Mouse (Mus musculus) kidney, postnatal 25 days (tissue): ENCODE data around the gene Zbtb22.

Source experiments
- DNase-seq, 2 experiments: peaks; one replicate each; pipeline ENCODE4 v3.0.0; 2021; ENCODE audit warnings: mixed read lengths in 2 of 2

Gene Zbtb22

DNA sequence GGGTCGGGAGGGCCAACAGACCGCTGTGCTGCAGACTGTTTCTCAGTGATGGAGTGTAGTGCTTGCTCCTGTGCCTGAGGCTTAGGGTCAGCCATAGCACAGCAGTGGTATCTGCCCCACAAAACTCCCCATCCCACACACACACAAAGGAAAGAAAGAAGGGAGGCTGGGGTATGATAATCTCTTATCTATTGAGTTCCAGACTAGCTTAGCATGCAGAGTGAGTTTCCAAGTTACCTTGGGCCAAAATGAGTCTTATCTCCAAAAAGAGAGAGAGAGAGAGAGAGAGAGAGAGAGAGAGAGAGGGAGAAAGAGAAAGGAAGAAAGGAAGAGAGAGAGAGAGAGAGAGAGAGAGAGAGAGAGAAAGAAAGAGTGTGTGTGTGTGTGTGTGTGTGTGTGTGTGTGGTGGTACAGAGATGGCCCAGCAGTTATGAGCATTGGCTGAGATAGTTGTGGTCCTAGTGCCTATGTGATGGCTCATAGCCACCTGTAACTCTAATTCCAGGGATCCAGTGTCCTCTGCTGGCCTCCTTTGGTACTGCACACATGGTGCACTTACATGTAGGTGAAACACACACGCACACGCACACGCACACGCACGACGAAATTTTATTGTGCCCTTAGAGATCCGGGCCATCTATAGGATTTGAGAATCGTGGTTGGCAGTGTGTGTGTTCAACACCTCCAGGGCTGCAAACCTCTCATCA is 9.0 kb downstream of the Zbtb22 start:
- DNase-seq, result peak; percentile 50 to 69

DNA sequence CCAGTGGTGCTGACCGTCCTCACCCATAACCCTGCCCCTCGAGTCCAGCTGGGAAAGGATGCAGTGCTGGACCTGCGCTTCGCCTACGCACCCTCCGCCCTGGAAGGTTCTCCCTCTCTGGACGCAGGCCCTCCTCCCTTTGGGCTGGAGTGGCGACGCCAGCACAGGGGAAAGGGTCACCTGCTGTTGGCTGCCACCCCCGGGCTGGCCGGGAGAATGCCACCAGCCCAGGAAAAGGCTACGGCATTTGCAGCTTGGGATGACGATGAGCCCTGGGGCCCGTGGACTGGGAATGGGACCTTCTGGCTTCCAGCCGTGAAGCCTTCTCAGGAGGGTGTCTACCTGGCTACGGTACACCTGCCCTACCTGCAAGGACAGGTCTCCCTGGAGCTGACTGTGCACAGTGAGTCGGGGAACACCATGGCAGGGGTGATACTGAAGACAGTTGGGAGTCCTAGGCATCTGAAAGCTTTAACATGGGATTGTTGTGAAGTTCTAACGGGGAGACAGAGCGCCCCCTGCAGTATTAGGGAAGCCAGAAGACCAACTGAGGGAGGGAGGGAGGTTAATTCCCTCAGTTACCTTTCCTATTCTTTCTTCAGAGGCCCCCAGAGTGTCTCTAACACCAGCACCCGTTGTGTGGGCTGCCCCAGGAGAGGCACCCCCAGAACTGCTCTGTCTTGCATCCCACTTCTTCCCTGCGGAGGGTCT is 9.9 kb downstream of the Zbtb22 start:
- DNase-seq, result peak in 1 of 2 experiments; percentile 45

DNA sequence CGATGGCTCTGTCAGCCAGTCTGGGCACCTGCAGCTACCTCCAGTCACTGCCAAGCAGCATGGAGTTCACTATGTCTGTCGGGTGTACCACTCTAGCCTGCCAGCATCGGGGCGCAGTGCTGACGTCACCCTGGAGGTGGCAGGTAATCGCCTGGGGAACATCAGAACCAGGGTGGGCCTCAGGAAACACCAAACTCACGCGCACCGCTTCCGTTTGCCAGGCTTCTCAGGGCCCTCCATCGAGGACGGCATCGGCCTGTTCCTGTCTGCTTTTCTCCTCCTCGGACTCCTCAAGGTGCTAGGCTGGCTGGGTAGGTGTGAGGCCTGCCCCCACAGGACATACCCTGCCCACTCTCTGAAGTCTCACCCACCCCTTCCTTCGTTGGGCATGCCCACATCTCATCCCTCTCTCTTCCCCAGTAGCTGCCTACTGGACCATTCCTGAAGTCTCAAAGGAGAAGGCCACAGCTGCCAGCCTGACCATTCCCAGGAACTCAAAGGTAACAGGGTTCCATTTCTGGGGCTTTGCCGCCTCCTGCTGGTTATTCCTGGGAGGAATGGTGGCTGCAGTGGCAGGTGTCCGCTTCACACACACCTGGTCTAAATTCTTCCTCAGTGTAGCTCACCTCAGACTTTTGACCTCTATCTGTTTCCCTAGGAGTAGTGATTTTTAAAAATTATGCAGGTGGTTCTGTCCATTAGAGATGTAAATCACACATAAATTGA is 10.7 kb downstream of the Zbtb22 start:
- peak; percentile 49 to 56 for DNase-seq

DNA sequence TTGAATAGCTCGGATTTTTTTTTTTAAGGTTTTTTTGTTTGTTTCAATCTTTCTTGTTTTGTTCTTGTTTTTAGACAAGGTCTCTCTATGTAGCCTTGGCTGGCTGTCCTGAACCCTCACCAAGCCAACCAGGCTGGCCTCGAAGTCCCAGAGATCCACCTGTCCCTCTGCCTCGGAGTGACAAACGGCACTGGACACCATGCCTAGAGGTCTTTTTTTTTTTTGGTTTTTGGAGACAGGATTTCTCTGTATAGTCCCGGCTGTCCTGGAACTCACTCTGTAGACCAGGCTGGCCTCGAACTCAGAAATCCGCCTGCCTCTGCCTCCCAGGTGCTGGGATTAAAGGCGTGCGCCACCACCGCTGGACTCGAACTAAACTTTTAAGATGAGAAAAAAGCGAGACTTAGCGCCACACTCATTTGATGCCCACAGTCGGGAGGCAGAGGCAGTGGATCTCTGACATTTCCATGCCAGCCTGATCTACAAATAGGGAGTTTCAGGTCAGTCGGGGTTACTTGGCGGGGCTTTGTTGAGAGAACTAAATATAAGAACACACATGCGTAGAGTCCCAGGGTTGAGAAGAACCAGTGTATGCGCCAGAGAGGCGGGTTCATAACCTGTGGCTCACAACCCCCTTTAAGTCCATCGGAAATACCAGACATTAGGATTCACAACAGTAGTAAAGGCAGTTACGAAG is 12.7 kb downstream of the Zbtb22 start:
- peak in 1 of 2 experiments; percentile 24 for DNase-seq

DNA sequence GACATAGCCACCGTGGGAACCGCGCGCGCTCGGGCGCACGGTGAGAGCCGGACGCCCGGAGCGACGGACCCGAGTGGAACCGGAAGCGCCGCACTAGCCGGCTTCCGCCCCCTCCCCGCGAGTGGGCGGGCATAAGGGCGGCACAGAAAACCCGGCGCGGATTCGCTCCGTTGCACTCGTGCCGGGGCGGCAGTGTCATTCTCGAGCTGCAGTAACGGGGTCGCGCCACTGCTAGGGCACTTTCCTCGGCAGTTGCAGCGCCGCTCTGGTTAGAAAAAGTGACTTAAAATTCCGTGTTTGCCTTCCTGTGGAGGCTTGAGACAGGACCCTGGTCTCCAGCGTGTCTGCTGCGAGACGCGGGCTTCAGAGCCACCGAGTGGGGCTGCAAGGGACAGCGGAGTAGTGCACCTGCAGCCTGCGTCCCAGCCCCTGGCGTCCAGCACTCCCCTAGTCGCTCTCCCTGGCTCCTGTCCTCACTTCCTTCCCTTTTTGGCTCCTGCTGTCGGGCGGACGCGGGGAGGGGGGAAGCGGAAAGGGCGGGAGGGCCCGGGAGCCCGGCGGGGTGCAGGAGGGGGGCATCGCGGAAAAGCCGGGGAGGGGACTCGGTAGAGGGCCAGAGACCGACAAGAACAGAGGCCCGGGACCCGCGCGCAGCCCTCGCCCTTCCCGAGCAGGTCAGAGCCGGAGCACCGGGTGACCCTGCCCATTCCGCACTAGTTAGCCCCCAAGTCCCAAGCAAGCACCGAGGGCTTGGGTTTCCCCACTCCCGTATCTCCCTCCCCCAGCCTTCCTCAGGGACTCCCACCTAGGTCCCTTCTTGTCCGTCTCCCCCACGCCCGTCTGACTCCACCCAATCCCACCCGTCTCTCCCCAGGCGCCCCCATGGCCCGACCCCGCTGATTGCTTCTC is 13.9 kb downstream of the Zbtb22 start, which contains the start of gene Rgl2:
Gene Rgl2, plus strand, starts transcription at position 173 of the 909 bp plus-strand sequence.
- peak; percentile 92 to 94 for DNase-seq

DNA sequence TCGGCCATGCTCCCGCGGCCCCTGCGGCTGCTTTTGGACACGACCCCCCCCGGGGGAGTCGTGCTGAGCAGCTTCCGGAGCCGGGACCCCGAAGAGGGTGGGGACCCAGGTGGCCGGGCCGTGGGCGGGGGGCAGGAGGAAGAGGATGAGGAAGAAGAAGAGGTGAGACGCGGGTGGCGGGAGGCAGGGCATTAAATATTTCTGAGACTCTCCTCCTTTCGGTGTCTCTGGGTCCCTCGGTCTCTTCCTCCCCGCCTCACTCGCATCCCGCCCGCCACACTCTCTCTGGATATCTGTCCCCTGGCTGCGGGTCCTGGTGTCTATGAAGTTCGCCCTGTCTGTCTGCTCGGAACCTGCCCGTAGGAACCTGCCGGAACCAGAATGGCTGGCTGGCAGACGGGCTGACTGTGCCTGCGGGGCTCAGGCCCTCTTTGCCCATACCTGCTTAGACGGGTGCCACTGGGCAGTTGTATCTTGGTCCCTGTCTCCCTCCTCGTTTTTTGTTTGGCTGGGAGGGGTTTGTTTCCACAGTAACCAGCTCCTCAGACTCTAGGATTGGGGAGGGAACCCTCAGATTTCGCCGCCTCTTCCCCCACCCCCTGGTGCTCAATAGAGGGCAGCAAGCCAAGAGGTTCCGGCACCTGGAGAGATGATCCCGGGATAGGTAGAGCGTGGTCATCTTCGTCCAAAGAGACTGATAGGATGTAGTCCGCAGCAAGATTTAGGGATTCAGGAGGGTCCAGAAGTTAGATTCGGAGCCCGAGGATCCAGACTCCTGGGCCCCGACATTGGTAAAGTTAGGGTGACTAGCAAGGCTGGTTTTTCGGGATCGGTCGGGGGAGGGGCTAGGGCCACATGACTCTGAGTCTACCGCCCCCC is 14.8 kb downstream of the Zbtb22 start:
- peak; percentile 75 to 84 for DNase-seq

DNA sequence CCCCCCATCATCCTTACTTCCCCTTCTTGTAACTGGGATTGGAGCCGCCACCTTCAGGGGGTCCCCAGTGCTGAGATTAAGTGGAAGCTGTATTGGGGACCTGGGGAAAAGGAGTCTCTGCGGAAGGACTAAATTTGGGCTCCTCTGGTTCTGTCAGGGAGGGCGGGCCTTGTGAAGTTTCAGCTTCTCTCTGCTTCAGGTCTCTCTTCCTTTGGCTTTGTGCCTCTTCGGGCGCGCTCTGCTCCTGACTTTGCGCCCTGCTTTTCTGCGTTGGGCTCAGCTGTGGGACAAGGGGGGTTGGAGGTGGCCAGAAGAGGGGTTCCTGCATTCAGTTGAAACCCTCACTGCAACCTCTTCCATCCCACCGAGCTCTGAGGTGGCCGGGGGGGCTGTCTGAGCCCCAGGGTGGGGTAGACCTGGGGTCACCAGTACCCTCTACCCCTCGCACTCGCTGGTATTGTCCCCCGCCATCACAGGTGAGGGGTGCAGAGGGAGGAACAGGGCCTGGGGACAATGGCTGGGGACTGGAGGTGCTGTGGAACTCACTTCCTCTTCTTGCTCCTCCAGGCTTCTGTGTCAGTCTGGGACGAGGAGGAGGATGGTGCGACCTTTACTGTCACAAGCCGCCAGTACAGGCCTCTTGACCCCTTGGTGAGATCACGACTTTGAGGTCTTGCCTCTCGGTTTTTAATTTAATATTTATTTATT is 15.6 kb downstream of the Zbtb22 start:
- DNase-seq, result peak in 1 of 2 experiments; percentile 39

DNA sequence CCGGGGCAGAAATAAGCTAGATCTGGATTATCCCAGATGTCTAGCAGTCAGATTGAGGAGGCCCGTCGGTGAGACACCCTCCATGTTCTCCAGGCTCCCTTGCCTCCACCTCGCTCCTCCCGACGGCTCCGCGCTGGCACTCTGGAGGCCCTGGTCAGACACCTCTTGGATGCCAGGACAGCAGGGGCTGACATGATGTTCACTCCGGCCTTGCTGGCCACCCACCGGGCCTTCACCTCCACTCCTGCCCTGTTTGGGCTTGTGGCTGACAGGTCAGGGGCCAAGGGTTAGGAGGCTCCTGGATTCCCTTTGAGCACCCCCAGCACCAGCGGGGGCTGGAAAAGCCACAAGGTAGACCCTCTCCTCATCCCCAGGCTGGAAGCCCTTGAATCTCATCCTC is 16.2 kb downstream of the Zbtb22 start:
- peak in 1 of 2 experiments; percentile 56 for DNase-seq

DNA sequence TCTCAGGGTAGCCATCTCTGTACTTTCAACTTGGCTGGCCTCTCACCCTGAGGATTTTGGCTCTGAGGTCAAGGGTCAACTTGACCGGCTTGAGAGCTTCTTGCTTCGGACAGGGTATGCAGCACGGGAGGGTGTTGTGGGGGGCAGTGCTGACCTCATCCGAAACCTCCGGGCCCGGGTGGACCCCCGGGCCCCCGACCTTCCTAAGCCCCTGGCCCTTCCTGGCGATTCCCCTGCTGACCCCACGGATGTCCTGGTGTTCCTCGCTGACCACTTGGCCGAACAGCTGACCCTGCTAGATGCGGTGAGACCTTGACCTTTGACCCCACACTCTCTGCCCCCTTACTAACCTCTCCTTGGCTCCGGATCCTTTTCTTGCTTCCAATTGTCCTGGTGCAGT is 16.7 kb downstream of the Zbtb22 start:
- DNase-seq, result no peak

DNA sequence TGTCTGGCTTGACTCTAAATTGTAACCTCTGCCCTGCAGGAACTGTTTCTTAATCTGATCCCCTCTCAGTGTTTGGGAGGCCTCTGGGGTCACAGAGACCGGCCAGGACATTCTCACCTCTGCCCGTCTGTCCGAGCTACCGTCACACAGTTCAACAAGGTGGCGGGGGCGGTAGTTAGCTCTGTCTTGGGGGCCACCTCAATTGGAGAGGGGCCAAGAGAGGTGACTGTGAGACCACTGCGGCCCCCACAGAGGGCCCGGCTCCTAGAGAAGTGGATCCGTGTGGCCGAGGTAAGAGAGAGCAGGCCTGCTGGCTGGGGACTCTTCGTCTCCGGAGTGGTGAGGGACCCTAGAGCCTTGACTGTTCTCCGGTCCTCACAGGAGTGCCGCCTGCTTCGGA is 17.3 kb downstream of the Zbtb22 start:
- DNase-seq, result no peak

DNA sequence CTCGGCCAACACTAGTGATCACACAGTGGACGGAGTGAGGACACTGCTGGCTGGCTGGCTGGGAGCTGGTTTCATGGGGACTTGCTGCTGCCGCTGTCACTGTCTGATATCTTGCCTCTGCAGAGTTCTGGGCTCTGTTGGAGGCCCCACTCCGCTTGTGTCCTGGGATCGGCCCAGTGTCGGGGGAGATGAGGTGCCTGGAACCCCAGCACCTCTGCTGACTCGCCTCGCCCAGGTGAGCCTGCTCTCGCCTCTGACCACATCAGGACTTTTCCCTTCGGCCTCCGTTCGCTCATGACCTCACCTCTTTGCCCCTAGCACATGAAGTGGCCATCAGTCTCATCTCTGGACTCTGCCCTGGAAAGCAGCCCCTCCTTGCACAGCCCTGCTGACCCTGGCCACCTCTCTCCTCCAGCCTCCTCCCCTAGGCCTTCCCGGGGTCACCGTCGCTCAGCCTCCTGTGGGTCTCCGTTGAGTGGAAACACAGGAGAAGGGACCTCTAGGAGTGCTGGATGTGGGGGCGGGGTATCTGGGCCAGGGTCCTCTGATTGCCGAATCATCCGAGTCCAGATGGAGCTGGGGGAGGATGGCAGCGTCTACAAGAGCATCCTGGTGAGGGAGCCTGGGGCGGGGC is 19.8 kb downstream of the Zbtb22 start:
- DNase-seq, result no peak

DNA sequence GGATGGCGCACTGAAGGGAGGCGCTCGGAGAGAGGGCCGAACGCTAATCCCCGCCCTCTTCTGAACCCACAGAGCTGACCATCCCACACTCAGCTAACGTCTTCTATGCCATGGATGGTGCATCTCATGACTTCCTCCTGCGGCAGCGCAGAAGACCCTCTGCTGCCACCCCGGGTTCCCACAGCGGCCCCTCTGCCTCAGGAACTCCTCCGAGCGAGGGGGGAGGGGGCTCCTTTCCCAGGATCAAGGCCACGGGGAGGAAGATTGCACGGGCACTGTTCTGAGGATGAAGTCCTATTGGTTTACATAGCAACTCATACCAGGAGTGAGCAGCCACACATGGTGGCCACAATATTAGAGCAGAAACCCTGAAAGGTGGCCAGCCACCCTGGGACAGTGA is 21.3 kb downstream of the Zbtb22 start:
- DNase-seq, result no peak

DNA sequence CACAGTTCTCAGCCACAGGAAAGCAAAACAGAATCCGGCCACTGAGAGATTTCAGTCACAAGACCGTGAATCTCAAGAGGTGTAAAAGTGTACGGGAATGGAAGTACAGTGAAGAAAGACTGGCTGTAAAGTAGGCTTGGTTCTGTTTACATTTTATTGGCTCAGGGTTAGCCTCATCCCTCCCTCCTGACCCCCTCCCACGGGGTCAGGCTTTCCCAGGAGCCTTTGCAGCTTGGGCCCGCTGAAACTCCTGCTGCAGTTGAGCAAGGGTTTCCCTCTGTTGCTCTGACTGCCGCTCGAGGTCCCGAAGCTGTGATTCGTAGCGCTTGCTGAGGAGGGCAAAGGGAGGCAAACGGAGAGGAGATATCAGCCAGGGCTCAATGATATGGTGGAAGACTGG is 23.1 kb downstream of the Zbtb22 start:
- no peak for DNase-seq

DNA sequence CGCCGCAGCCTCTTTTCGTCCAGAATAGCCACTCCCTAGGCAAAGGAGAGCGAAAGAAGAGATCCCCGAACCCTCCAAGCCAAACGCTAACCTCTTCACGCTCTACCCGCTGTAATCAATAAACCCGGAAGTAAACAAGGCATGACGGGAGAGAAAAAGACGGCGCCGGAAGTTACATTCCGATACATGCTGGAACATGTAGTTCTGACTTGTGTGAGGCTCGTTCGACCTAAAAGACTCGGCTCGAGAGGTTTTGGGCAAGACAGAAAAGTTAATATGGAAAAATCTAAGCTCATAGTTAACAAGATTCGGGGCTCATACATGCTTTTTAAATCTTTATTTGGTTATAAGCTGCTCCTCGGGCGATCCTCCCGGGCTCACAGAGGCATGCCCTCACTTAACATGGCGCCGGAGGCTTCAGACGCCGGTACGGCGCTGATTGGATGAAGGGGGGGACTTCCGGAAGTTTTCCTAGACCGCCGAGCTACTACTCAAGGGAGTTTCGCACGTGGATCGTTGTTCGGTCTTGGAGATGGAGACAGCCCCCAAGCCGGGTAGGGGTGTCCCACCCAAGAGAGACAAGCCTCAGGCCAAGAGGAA is 24.6 kb downstream of the Zbtb22 start, which contains the start of the genes Pfdn6 and Wdr46:
Gene Pfdn6, minus strand, starts transcription at position 138 of the 600 bp plus-strand sequence.
Gene Wdr46, plus strand, starts transcription at position 455 of the 600 bp plus-strand sequence.
- peak; percentile 91 for DNase-seq

DNA sequence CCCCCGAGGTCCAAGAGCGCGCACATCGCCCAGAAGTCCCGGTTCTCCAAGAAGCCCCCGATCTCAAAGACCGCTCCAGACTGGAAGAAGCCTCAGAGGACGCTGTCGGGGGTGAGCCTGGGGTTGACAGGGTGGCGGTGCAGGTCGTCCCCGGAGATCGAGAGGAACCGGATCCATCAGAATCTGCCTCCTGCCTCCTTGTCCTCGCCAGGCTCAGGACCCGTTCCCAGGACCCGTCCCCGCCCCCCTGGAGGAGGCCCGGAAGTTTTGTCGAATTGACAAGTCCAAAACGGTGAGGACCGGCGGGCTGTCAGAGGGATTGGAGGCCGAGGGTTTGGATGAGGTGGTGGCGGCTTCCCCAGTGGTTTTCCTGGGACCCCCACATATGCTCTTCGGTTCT is 25.3 kb downstream of the Zbtb22 start:
- peak in 1 of 2 experiments; percentile 68 for DNase-seq

DNA sequence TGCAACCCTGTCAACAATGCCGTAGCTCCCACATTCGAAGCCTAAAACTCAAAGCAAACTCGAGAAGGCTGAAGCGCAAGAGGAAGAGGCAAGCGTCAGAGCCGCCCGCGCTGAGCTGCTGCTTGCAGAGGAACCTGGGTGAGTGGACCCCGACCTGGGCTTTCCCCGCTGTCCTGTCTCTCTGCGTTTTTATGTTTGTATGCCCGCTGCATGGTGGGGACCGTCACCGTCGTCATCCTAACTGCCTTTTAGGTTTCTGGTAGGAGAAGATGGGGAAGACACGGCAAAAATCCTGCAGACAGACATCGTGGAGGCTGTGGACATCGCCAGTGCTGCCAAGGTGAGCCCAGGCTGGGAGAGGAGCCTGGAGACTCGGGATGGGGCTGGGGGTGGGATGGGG is 25.7 kb downstream of the Zbtb22 start:
- DNase-seq, result no peak

DNA sequence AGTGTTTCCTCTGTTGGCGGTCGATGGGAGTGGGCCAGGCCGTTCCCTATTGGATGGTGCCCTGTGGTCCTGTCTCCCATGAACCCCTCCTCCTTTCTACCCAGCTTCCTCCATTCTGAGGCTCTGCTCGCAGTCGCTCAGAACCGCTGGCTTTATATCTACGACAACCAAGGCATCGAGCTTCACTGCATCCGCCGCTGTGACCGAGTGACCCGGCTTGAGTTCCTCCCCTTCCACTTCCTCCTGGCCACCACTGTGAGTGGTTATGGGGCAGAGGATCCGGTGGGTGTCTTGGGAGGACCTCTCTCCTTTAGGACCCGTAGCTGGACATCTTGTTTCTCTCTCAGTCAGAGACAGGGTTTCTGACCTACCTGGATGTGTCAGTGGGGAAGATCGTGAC is 27.8 kb downstream of the Zbtb22 start:
- no peak for DNase-seq

DNA sequence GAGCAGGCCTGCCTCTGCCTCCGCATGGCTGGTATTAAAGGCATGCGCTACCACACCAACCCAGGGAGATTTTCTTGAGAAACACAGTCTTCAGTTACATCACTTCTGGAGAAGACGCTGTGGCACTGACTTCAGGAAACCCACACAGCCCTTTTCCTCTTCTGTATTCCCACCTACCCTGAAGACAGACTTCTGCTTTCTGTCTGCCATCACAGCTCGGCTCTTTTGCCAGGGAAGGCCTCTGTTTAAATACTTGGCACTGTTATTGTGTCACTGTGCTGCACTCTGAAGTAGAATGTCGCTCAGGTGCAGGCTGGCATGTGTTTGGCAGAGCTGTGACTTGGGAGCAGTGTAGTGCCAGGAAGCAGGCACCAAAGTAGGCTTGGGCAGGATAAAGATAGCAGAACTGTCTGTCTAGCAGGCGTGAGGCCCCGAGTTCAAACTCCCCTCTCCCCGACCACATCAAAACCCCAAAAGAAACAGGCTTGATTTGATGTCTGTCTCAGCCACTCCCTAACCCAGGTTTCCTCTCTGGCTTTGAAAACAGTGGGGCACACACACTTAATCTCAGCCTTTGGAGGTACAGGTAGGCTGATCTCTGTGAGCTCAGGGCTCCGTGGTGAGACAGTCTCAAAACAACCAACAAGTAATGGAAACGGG is 31.9 kb downstream of the Zbtb22 start:
- DNase-seq, result no peak
